Mouse (Mus musculus): ENCODE measurements around the gene Ttc23.

The Ttc23 gene

GRCm38 (mm10) chr7:67647277-67647676, at the start of gene Ttc23:
TSS of gene Ttc23 (plus strand) at chr7:67647410.
- in situ Hi-C loops (cut with MboI; ENCODE audit: low pct_unique_long_range_greater_than_20kb in 1 of 2, low sequenced_read_pairs in 2 of 2, unreplicated experiment in 1 of 2) = loop anchor here (25.0 kb wide), 4 partner anchors 285 to 960 kb away; partner anchors contain the start of genes Mef2a (in 2 of the 2), Adamts17 (in 1 of the 2), Asb7 (in 1 of the 2) and Lins1 (in 1 of the 2)

GRCm38 (mm10) chr7:67598050-67598449, 49.2 kb upstream of the Ttc23 start:
- in situ Hi-C loops (cut with MboI; ENCODE audit: low pct_unique_long_range_greater_than_20kb in 1 of 2, low sequenced_read_pairs in 2 of 2, unreplicated experiment in 1 of 2) = no loop called here

DNA sequence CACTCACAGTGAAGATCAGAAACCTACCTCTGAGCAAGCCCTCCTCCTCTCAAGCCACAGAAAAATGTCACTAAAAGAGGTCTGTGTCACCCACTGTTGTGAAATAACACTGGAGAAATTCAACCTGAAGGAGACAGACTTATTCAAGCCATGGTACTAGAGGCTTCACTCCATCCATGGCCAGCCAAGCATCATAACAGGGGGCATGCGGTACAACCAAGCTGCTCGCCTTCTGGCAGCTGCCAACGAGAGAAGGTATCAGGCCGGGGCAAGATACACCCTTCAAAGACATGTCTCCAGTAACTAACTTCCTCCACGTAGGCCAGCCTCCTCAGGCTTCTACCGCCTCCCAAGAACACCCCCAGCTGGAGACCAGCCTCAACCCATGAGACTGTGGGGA, 42.1 kb upstream of the Ttc23 start:
- in situ Hi-C loops (cut with MboI; ENCODE audit: low pct_unique_long_range_greater_than_20kb in 1 of 2, low sequenced_read_pairs in 2 of 2, unreplicated experiment in 1 of 2) = loop anchor here in 1 of 2 experiments (25.0 kb wide), 1 partner anchor 93 kb away; no protein-coding TSS in a partner anchor

- in situ Hi-C loops (cut with MboI; ENCODE audit: low pct_unique_long_range_greater_than_20kb in 1 of 2, low sequenced_read_pairs in 2 of 2, unreplicated experiment in 1 of 2) = loop anchor here in 1 of 2 experiments (25.0 kb wide), 1 partner anchor 94 kb away; no protein-coding TSS in a partner anchor
These were observed 41.0 kb upstream of the Ttc23 start for GRCm38 (mm10) chr7:67606250-67606649.

DNA sequence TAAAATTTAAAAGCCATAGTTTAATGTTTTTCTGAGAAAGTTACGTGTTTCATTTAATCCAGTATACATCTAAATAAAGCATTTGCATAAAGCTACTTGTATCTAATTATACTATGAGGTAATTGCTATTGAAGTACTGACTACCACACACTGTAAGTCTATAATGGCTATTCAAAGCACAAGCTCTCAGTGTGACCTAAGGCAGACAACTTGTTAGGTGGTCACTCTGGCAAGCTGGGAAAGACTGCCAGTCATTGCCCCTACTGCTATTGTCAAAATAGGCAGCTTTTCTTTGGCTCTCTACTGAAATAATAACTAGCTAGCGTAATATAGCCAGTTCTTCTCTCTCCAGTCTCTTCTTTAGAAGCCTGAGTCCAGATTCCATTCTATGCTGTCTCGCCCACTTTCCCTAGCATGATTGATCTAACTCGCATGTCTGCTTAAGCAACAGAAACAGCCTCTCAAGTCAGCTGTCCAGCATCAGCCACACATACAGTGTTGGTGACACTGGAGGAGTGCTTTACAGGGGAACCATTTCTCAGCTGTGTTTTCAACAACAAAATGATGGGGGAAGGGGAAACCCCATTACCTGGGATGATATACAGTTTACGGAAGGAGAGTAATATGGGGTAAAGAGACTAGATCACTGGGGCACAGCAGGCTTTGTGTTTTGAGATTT, 39.4 kb upstream of the Ttc23 start:
- in situ Hi-C loops (cut with MboI; ENCODE audit: low pct_unique_long_range_greater_than_20kb in 1 of 2, low sequenced_read_pairs in 2 of 2, unreplicated experiment in 1 of 2) = loop anchor here in 1 of 2 experiments (25.0 kb wide), 1 partner anchor 96 kb away; no protein-coding TSS in a partner anchor

GRCm38 (mm10) chr7:67608348-67609024, 38.7 kb upstream of the Ttc23 start:
- in situ Hi-C loops (cut with MboI; ENCODE audit: low pct_unique_long_range_greater_than_20kb in 1 of 2, low sequenced_read_pairs in 2 of 2, unreplicated experiment in 1 of 2) = loop anchor here in 1 of 2 experiments (25.0 kb wide), 1 partner anchor 96 kb away; no protein-coding TSS in a partner anchor

GRCm38 (mm10) chr7:67613795-67614463, 33.3 kb upstream of the Ttc23 start:
- in situ Hi-C loops (cut with MboI; ENCODE audit: low pct_unique_long_range_greater_than_20kb in 1 of 2, low sequenced_read_pairs in 2 of 2, unreplicated experiment in 1 of 2) = loop anchor here in 1 of 2 experiments (25.0 kb wide), 1 partner anchor 102 kb away; no protein-coding TSS in a partner anchor

GRCm38 (mm10) chr7:67614464-67614861, 32.7 kb upstream of the Ttc23 start:
- in situ Hi-C loops (cut with MboI; ENCODE audit: low pct_unique_long_range_greater_than_20kb in 1 of 2, low sequenced_read_pairs in 2 of 2, unreplicated experiment in 1 of 2) = loop anchor here in 1 of 2 experiments (25.0 kb wide), 1 partner anchor 102 kb away; no protein-coding TSS in a partner anchor

DNA sequence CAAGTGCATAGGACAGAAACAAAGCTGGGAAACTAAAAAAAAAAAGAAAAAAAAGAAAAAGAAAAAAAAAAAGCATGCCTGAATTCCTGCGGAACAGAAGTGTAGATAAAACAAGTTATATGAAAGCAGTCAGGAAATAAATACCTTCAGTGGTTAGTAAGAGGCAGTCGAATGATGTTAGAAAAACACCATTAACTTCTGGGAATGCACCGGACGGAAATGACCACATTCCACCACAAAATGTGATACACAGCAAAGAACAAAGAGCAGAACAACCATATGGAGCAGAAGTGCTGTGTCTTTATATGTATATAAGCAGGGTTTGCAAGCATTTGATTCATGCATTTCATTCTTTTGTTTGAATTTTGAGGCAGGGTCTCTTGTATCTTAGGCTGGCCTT, 30.3 kb upstream of the Ttc23 start:
- in situ Hi-C loops (cut with MboI; ENCODE audit: low pct_unique_long_range_greater_than_20kb in 1 of 2, low sequenced_read_pairs in 2 of 2, unreplicated experiment in 1 of 2) = loop anchor here in 1 of 2 experiments (25.0 kb wide), 1 partner anchor 105 kb away; no protein-coding TSS in a partner anchor

- in situ Hi-C loops (cut with MboI; ENCODE audit: low pct_unique_long_range_greater_than_20kb in 1 of 2, low sequenced_read_pairs in 2 of 2, unreplicated experiment in 1 of 2) = loop anchor here in 1 of 2 experiments (25.0 kb wide), 1 partner anchor 105 kb away; no protein-coding TSS in a partner anchor
These were observed 29.6 kb upstream of the Ttc23 start for GRCm38 (mm10) chr7:67617646-67618045.

DNA sequence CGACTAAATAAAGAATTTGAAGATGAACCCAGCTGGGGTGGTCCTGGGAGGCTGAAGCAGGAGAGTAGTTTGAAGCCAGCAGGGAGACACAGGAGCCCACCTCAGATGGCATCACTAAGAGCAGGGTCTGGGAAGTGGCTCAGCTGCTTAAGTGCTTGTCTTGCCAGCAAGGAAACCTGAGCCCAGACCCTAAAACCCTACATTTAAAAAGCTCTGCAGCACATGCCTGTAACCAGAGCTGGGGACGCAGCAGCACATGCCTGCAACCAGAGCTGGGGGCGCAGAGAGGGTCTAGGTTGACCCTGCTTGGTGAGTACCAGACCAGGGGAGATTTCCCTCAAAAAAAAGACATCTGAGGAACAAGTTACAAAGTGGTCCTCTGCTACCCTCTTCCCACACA, 28.9 kb upstream of the Ttc23 start:
- in situ Hi-C loops (cut with MboI; ENCODE audit: low pct_unique_long_range_greater_than_20kb in 1 of 2, low sequenced_read_pairs in 2 of 2, unreplicated experiment in 1 of 2) = loop anchor here in 1 of 2 experiments (25.0 kb wide), 1 partner anchor 106 kb away; no protein-coding TSS in a partner anchor

GRCm38 (mm10) chr7:67619836-67620235, 27.4 kb upstream of the Ttc23 start:
- in situ Hi-C loops (cut with MboI; ENCODE audit: low pct_unique_long_range_greater_than_20kb in 1 of 2, low sequenced_read_pairs in 2 of 2, unreplicated experiment in 1 of 2) = loop anchor here in 1 of 2 experiments (25.0 kb wide), 1 partner anchor 108 kb away; no protein-coding TSS in a partner anchor

- in situ Hi-C loops (cut with MboI; ENCODE audit: low pct_unique_long_range_greater_than_20kb in 1 of 2, low sequenced_read_pairs in 2 of 2, unreplicated experiment in 1 of 2) = loop anchor here in 1 of 2 experiments (25.0 kb wide), 1 partner anchor 110 kb away; no protein-coding TSS in a partner anchor
These were observed 25.1 kb upstream of the Ttc23 start for GRCm38 (mm10) chr7:67622151-67622550.

DNA sequence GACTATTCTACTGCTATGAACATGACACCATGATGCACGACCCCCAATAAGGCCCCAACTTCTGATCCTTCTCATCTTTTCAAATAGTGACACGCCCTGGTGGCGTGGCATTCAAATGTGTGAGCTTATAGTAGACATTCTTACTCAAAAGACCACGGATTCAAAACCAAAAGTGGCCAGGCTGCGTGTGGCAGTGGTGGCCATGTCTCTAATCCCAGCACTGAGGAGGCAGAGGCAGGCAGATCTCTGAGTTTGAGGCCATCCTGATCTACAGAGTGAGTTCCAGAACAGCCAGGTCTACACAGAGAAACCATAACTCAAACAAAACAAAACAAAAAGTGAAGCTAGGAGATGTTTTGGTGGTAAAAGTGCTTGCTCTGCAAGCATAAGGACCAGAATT, 20.5 kb upstream of the Ttc23 start:
- in situ Hi-C loops (cut with MboI; ENCODE audit: low pct_unique_long_range_greater_than_20kb in 1 of 2, low sequenced_read_pairs in 2 of 2, unreplicated experiment in 1 of 2) = loop anchor here (25.0 kb wide), 4 partner anchors 264 to 939 kb away; partner anchors contain the start of genes Mef2a (in 2 of the 2), Adamts17 (in 1 of the 2), Asb7 (in 1 of the 2) and Lins1 (in 1 of the 2)

DNA sequence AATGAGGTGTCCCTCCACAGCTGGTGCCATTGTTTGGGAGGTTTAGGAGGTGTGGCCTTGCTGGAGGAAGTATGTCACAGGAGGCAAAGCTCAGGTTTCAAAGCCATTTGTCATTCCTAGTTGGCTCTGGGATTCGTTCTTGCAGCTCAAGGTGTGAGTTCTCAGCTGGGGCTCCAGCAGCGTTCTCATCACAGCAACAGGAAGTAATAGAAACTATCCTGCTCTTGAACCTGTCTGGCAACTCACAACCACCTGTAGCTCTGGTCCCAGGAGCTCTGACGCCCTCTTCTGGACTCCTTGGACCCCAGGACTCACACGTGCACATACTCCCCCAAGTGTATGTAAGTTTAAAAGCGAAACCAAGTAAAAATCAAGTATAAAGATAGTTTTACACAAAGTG, 17.5 kb upstream of the Ttc23 start:
- in situ Hi-C loops (cut with MboI; ENCODE audit: low pct_unique_long_range_greater_than_20kb in 1 of 2, low sequenced_read_pairs in 2 of 2, unreplicated experiment in 1 of 2) = loop anchor here (10.0 to 25.0 kb wide), 6 partner anchors 267 to 942 kb away; partner anchors contain the start of genes Mef2a (in 2 of the 2), Adamts17 (in 1 of the 2), Asb7 (in 1 of the 2) and Lins1 (in 1 of the 2)

- in situ Hi-C loops (cut with MboI; ENCODE audit: low pct_unique_long_range_greater_than_20kb in 1 of 2, low sequenced_read_pairs in 2 of 2, unreplicated experiment in 1 of 2) = loop anchor here (10.0 to 25.0 kb wide), 6 partner anchors 269 to 944 kb away; partner anchors contain the start of genes Mef2a (in 2 of the 2), Adamts17 (in 1 of the 2), Asb7 (in 1 of the 2) and Lins1 (in 1 of the 2)
These were observed 16.4 kb upstream of the Ttc23 start for GRCm38 (mm10) chr7:67630817-67631216.

DNA sequence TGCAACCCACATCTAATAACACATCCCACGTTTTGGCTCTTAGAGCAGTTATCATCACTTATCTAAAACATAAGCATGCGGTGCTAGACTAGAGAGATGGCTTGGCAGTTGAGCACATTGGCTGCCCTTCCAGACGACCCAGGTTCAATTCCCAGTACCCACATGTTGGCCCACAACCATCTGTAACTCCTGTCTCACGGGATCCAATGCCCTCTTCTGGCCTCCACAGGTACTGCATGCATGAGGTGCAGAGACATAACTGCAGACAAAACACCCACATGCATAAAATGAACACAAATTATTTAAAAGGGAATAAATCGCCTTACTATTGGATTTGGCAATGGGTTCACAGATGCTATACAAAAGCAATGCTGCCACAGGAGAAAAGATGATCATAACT, 14.8 kb upstream of the Ttc23 start:
- in situ Hi-C loops (cut with MboI; ENCODE audit: low pct_unique_long_range_greater_than_20kb in 1 of 2, low sequenced_read_pairs in 2 of 2, unreplicated experiment in 1 of 2) = loop anchor here (10.0 to 25.0 kb wide), 6 partner anchors 270 to 945 kb away; partner anchors contain the start of genes Mef2a (in 2 of the 2), Adamts17 (in 1 of the 2), Asb7 (in 1 of the 2) and Lins1 (in 1 of the 2)

DNA sequence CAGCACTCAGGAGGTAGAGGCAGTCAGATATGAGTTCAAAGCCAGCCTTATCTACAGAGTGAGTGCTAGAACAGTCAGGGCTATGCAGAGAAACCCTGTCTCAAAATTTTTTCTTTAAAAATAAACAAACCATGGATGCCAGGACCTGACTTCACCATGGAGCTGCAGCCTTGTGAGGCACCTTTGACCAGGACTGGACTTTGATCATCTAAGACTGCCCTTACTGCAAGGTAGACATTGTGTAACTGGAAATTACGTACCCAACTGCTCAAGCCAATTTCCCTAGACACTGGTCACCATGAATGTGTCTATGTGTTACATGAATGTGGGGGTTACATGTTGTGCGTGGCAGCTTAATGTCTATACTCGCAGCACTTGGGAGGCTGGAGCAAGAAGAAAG, 13.0 kb upstream of the Ttc23 start:
- in situ Hi-C loops (cut with MboI; ENCODE audit: low pct_unique_long_range_greater_than_20kb in 1 of 2, low sequenced_read_pairs in 2 of 2, unreplicated experiment in 1 of 2) = loop anchor here (10.0 to 25.0 kb wide), 6 partner anchors 272 to 947 kb away; partner anchors contain the start of genes Mef2a (in 2 of the 2), Adamts17 (in 1 of the 2), Asb7 (in 1 of the 2) and Lins1 (in 1 of the 2)
